Mouse (Mus musculus) liver, embryonic 14.5 days (tissue): ENCODE measurements around the gene B3galt5. TPM values are rescaled to one million over a fixed set of nuclear protein-coding genes. Genes with fewer than 3 reads are reported as not detected.

ENCODE experiments used
- ATAC-seq: fragments of 200-750 bp; cut with Nextera tagmentation; 2 replicates; pipeline ENCODE4 v1.8.0; 2017; ENCODE audit warnings: moderate number of reproducible peaks, mild to moderate bottlenecking, moderate library complexity; ENCODE audit not compliant: insufficient read depth
- DNase-seq, 3 experiments: peaks; one replicate each; pipeline ENCODE4 v3.0.0-alpha.2; 2012 to 2013; ENCODE audit warnings: low read depth in 3 of 3, low spot score in 3 of 3
- H3K27ac ChIP-seq: fragments of 300-500 bp; sonication (generic); 2 replicates; pipeline ENCODE4 v1.5.1; 2014; ENCODE audit warnings: moderate library complexity, mild to moderate bottlenecking, control low read depth, inconsistent platforms
- H3K27me3 ChIP-seq: fragments of 300-500 bp; sonication (generic); 2 replicates; pipeline ENCODE4 v1.6.1; 2014; ENCODE audit warnings: mild to moderate bottlenecking, low read length, moderate library complexity; ENCODE audit not compliant: control insufficient read depth, insufficient read depth
- H3K36me3 ChIP-seq: fragments of 300-500 bp; sonication (generic); replicated peaks from 2 replicates; pipeline ENCODE4 v1.6.1; 2014; ENCODE audit warnings: low read depth; ENCODE audit not compliant: control insufficient read depth, insufficient read depth
- H3K4me1 ChIP-seq, 2 experiments: fragments of 200-500 bp in 1 of 2; fragments of 300-500 bp in 1 of 2; sonication (generic) in 1 of 2; replicated peaks; 2 replicates each; pipeline ENCODE4 v1.6.1; 2012 to 2014; ENCODE audit warnings: antibody characterized with exemption in 1 of 2, inconsistent platforms in 1 of 2, low read length in 1 of 2; ENCODE audit not compliant: control insufficient read depth in 2 of 2, insufficient read depth in 2 of 2
- H3K4me2 ChIP-seq: fragments of 300-500 bp; sonication (generic); 2 replicates; pipeline ENCODE4 v1.6.1; 2014; ENCODE audit warnings: low read depth, mild to moderate bottlenecking, control low read depth, moderate library complexity
- H3K4me3 ChIP-seq, 2 experiments: fragments of 200-500 bp in 1 of 2; fragments of 300-500 bp in 1 of 2; sonication (generic) in 1 of 2; 2 replicates each; pipeline ENCODE4 v1.5.1; 2012 to 2014; ENCODE audit warnings: low read depth in 2 of 2, low read length in 2 of 2, mild to moderate bottlenecking in 2 of 2, control low read depth in 1 of 2, inconsistent platforms in 1 of 2, moderate library complexity in 1 of 2; ENCODE audit not compliant: insufficient read depth in 1 of 2
- H3K9ac ChIP-seq: fragments of 300-500 bp; sonication (generic); replicated peaks from 2 replicates; pipeline ENCODE4 v1.6.1; 2014; ENCODE audit warnings: mild to moderate bottlenecking, control low read depth, moderate library complexity
- H3K9me3 ChIP-seq: fragments of 300-500 bp; sonication (generic); 2 replicates; pipeline ENCODE4 v1.6.1; 2016; ENCODE audit warnings: low read length, mixed read lengths; ENCODE audit not compliant: control insufficient read depth
- CTCF ChIP-seq: IDR thresholded peaks from 2 replicates; pipeline ENCODE4 v1.5.1; 2016; ENCODE audit warnings: antibody characterized with exemption, low read depth, control low read depth
- EP300 ChIP-seq: IDR thresholded peaks from 2 replicates; pipeline ENCODE4 v1.6.1; 2016; ENCODE audit warnings: antibody characterized with exemption, low read depth
- WGBS: fragments of 180-500 bp; shearing (Covaris S2); extraction: QIAGEN DNeasy Blood & Tissue Kit; methylation state at CpG from one replicate; pipeline ENCODE4 v1.1.7; 2014; ENCODE audit not compliant: insufficient replicate concordance; 5-methylcytosine and 5-hydroxymethylcytosine counted together
- polyA plus RNA-seq, 2 experiments: library from polyadenylated mRNA; depleted of rRNA in 1 of 2; stranded (reverse) in 1 of 2; unstranded in 1 of 2; fragments of >200 nt; fragmentation: Nextera tagmentation in 1 of 2; extraction: Ambion mirVana in 1 of 2; gene quantifications; 2 replicates each; pipeline versions ENCODE4 v1.2.1 to v1.2.3; 2012 to 2014

The B3galt5 gene
- polyA plus RNA-seq, 2 experiments: 0.03 TPM; not detected in 1

DNA sequence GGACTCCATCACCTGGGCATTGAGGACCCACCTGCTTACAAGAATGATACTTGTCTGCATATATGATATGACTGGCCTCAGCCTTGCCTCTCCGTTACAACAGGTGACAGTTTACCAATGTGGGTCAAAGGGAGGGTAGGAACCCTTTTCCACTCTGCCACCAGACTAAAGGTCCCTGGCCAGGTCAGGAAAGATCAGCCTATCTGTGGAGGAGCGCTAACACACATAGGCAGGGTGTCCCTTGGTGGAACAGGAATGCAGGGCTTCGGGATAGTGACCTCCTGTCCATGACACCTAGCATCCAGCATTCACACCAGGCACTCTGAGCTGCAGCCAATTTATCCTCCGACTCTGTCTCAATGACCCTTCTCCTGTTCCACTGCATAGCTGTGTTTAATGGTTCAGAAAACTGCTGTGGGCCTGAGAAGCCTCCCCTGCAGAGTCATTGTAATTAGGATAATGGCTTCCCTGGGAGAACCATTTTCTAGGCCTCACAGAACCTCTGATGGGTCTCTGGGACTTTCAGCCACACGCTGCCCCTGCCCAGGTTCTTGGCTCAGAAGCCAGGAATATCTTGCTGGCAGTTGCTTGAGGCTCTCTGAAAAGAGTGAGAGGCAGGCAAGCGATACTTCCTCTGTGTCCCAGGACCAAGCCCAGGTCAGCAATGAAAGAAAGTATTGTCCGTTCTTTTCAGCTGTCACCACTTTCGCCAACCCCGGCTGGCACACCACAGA is 43.1 kb downstream of the B3galt5 start:
- ATAC-seq: no peak
- Histone ChIP-seq H3K4me3 (no peak overlapping the region), H3K4me2 (no peak overlapping the region), H3K9me3 (no peaks in the 10 kb centered on the region), H3K36me3 (no peaks in the 10 kb centered on the region), H3K27ac (no peak overlapping the region), H3K27me3 (peaks cover 15% of the 10 kb centered on the region), H3K4me1 (no peaks in the 10 kb centered on the region), H3K9ac (no peak overlapping the region)
- no peak for DNase-seq
- WGBS: 67% methylated on average over 9 of the region's 9 CpGs
- TF ChIP-seq EP300: no peak
- no peak for TF ChIP-seq CTCF

DNA sequence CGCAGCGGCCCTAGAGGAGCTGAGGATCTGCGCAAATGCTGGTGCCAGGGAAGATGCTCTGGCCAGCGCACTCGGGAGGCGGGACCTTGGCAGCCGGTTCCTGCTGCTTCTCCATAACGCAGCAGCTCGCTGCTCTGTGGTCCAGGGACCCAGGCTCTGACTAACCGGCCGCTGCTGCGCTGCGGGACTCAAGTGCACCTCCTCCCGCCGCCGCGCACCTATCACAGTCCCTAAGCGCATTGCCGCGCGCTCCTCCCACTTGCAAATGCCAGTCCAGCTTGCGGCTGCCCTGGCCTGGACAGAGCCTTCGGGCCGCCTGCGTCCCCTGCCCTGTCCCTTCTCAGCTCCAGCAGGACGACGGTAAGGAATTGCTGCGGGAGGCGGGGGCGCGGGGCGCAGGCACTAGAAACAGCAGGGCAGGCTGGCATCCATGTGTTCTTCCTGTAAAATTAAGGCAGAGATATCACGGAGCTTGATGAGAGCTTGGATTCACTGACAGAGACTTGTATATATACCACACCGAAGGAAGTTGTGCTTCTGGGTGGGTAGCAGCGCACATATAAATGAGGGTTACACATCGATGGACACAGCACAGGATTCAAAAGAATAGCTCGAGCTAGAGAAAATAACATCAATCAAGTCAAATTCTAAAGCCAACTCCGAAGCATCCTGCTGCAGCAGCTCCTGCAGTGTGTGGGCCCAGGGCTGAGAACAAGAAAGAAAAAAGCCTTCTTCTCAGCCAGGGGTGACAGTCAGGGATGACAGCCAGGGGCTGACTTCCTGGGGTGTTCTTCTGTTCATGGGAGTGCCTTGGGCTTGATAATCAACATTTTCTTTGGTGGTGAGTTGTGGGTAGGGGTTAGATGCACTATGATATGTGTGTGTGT is 45.4 kb downstream of the B3galt5 start:
- Histone ChIP-seq H3K4me3 (no peak overlapping the region), H3K27me3 (peaks cover 15% of the 10 kb centered on the region), H3K4me1 (no peaks in the 10 kb centered on the region), H3K27ac (no peak overlapping the region), H3K9ac (no peak overlapping the region), H3K4me2 (no peak overlapping the region), H3K9me3 (no peaks in the 10 kb centered on the region), H3K36me3 (no peaks in the 10 kb centered on the region)
- DNase-seq (no peak), ATAC-seq (no peak)
- TF ChIP-seq CTCF (no peak), EP300 (no peak)
- 6% methylated on average over 38 of the region's 38 CpGs for WGBS

DNA sequence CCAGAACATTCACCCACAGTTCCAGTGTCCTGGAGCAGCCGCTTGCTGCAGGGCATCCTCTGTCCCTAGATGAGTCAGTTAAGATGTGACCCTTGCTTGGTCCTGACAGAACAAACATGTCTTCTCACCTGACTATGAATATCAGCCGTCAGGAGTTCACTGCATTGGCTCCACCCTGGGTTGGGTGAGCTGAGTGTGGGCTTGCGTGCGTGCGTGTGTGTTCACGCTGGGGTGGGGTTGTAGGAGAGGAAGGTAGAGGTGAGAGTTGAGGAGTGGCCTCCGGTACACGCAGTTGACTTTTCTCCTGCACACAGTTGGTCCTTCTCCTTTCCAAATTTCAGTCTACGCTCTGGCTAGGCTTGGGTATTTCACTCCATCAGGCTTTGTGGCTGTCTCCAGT is 47.0 kb downstream of the B3galt5 start:
- TF ChIP-seq CTCF: no peak
- no peak for TF ChIP-seq EP300

DNA sequence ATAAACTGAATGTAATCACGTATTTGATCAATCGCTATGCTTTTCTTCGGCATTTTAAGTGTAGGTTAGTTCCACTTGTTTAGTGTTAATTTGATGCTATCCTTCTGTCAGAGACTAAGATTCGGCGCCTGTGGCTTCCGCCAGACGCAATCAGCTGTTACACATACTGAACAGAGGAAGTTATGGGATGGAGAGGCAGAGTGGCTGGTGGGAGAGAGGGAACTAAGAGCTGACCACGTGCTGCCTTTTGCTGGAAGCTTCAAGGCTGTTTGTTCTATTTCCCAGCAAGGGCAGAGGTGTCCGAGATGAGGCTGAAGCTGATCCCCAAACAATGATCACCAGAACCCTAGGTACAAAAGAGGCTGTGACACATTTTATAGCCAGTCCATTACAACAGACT is 56.3 kb downstream of the B3galt5 start:
- DNase-seq: no peak
- Histone ChIP-seq H3K27me3 (no peaks in the 10 kb centered on the region), H3K27ac (no peak overlapping the region), H3K4me3 (no peak overlapping the region), H3K4me2 (no peak overlapping the region), H3K9me3 (no peaks in the 10 kb centered on the region), H3K4me1 (no peaks in the 10 kb centered on the region), H3K9ac (no peak overlapping the region), H3K36me3 (no peaks in the 10 kb centered on the region)
- no peak for TF ChIP-seq EP300
- no peak for TF ChIP-seq CTCF
- no peak for ATAC-seq
- 37% methylated on average over 9 of the region's 9 CpGs for WGBS

More for the DNA sequence above, 47.0 kb downstream of the B3galt5 start:
- Histone ChIP-seq H3K36me3 (no peaks in the 10 kb centered on the region), H3K4me3 (no peak overlapping the region), H3K27me3 (peaks cover 15% of the 10 kb centered on the region), H3K27ac (no peak overlapping the region), H3K9ac (no peak overlapping the region), H3K4me2 (no peak overlapping the region), H3K9me3 (no peaks in the 10 kb centered on the region), H3K4me1 (no peaks in the 10 kb centered on the region)
- DNase-seq (no peak), ATAC-seq (no peak)
- WGBS: 76% methylated on average over 9 of the region's 9 CpGs

DNA sequence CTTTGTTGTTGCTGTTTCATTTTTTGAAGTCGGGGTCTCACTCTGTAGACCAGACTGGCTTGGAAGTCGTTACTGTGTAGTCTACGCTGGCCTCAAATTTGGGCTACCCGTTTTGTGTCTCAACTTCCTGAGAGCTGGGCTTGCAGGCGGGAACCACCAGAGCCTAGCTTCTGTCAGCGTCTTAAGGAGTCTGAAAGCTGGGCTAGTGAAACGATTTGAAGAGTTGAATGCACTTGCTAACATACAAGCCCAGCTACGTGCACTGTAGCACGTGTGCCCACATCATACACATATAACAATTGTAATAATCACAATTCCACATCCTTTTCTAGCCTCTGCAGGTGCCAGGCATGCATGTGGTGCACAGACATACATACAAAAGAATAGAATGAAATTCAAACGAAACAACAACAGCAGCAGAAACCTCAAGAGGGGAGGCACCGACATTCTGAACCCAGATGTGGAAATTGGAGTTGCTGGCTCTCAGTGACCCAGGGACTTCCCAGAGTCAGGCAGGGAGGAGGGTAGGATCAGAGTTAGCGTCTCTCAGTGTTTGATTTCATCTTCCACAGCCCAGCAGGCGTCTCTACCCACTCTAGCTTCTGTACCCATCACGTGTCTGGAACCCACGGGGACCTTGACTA is 57.1 kb downstream of the B3galt5 start:
- no peak overlapping the region for H3K27ac ChIP-seq
- 52% methylated on average over 15 of the region's 15 CpGs for WGBS

More for the DNA sequence above, 57.1 kb downstream of the B3galt5 start:
- ATAC-seq: no peak
- no peak overlapping the region for H3K4me2 ChIP-seq
- H3K9ac ChIP-seq: no peak overlapping the region
- no peak for TF ChIP-seq EP300
- no peak for TF ChIP-seq CTCF
- DNase-seq: no peak
- no peak overlapping the region for H3K4me3 ChIP-seq
- no peaks in the 10 kb centered on the region for H3K9me3 ChIP-seq
- H3K36me3 ChIP-seq: no peaks in the 10 kb centered on the region
- H3K27me3 ChIP-seq: no peaks in the 10 kb centered on the region
- no peaks in the 10 kb centered on the region for H3K4me1 ChIP-seq
